8 mouse cellular contexts compared by ENCODE assay signal in the genomic region with DNA sequence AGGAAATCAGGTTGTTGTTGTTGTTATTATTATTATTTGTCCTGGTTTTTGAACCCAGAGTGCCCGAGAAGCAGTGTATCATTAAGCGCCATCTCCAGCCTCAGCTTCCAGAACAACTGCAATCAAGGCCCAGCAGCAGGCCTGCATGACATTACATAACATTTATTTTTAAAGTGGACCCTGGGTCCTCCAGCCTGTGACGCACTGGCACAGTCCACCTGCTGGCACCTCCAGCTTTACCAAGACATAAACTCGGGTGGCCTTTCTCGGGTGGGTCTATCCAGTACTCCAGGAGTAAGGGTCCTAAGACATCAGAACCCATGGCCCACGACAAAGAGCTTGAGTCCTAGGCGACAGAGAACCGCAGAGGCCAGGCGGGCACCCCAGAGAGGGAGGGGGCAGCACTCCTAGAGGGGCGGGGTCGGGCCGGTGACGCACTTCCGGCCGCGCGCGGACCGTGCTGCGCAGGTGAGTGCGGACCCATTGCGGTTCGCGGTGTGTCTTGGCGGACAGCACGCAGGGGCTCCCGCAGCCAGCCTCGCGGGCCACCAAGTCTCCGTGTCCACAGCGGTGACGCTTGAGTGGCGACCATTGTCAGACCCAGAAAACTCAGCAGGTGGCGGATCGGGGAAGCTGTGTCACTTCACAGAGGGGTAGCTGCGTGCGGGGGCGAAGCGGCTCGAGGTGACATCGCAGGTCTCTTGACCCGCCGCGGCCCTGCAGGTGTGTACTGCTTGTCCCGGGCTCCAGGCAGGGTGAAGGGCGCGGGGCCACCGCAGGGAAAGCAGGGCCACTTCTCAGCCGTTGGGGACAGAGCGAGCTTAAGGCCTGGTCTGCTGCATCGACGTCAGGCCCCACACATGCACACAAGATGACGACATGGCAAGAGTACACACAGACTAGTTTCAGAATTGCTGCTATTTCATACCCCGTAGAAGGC. TPM values are rescaled to one million over a fixed set of nuclear protein-coding genes. Genes with fewer than 3 reads are reported as not detected.
DNase-seq lines count a peak whose midpoint lies in the region; ATAC-seq and TF ChIP-seq lines count a peak whose summit lies in the region.

Gene Zfp612 (plus strand): TSS at position 465 of the 940 bp plus-strand sequence.

- H3K4me1 ChIP-seq in E14TG2a.4 (replicated peaks; ENCODE audit: low read depth, low read length), result peaks cover 8% of the 10 kb centered on the region; the same call in 1 of the 2 replicates
- H3K4me1 ChIP-seq in brown adipose tissue, adult 24 weeks (ENCODE audit: control insufficient read depth, insufficient read depth, insufficient read length, low read length), result peaks cover 3% of the 10 kb centered on the region; the same call in 1 of the 2 replicates
- peaks cover 21% of the 10 kb centered on the region for H3K4me1 ChIP-seq in forebrain, embryonic 13.5 days
- H3K4me1 ChIP-seq in liver, embryonic 16.5 days (ENCODE audit: control insufficient read depth, low read depth, low read length), result no peaks in the 10 kb centered on the region
- peaks cover 3% of the 10 kb centered on the region; the same call in 1 of the 2 replicates for H3K4me1 ChIP-seq in neural tube, embryonic 14.5 days (ENCODE audit: control insufficient read depth, insufficient read depth, low read length)

- peak; percentile 96 for ATAC-seq in forebrain, embryonic 13.5 days
- peak; percentile 85 for ATAC-seq in liver, embryonic 16.5 days (ENCODE audit: low read depth)
- ATAC-seq in neural tube, embryonic 14.5 days (ENCODE audit: low read depth), result peak; percentile 97

- no peak within 1 kb of the TSS for H3K27ac ChIP-seq in brown adipose tissue, adult 24 weeks (replicated peaks; ENCODE audit: low read depth, low read length)
- no peak within 1 kb of the TSS for H3K27ac ChIP-seq in forebrain, embryonic 13.5 days
- no peak within 1 kb of the TSS for H3K27ac ChIP-seq in liver, embryonic 16.5 days (ENCODE audit: low read length)
- no peak within 1 kb of the TSS; the same call in 1 of the 2 replicates for H3K27ac ChIP-seq in neural tube, embryonic 14.5 days (ENCODE audit: low read depth, low read length)

- intact Hi-C loops in heart, postnatal 14 days (cut with DNase I), result loop anchor here (10.0 kb wide), 1 partner anchor 205 kb away; no protein-coding TSS in a partner anchor

- TF ChIP-seq CTCF in E14TG2a.4 (conservative IDR thresholded peaks at IDR 0.05; ENCODE audit: low read length), result no peak

- H3K4me2 ChIP-seq in forebrain, embryonic 13.5 days, result peak within 1 kb of the TSS; percentile 94
- peak within 1 kb of the TSS; percentile 65 for H3K4me2 ChIP-seq in liver, embryonic 16.5 days (ENCODE audit: low read depth, low read length)
- H3K4me2 ChIP-seq in neural tube, embryonic 14.5 days (ENCODE audit: low read depth, low read length), result peak within 1 kb of the TSS; percentile 73

- peak within 1 kb of the TSS; percentile 89 for H3K9ac ChIP-seq in forebrain, embryonic 13.5 days
- peak within 1 kb of the TSS; percentile 51 for H3K9ac ChIP-seq in liver, embryonic 16.5 days (ENCODE audit: low read depth, low read length)
- peak within 1 kb of the TSS; percentile 72 for H3K9ac ChIP-seq in neural tube, embryonic 14.5 days (replicated peaks; ENCODE audit: low read depth, low read length)

- H3K4me3 ChIP-seq in E14TG2a.4 (replicated peaks; ENCODE audit: low read length), result peak within 1 kb of the TSS; percentile 83
- peak within 1 kb of the TSS; percentile 82 for H3K4me3 ChIP-seq in brown adipose tissue, adult 24 weeks (ENCODE audit: insufficient read depth, low read depth, low read length)
- H3K4me3 ChIP-seq in forebrain, embryonic 13.5 days, result peak within 1 kb of the TSS; percentile 73
- H3K4me3 ChIP-seq in liver, embryonic 16.5 days (ENCODE audit: low read depth, low read length), result peak within 1 kb of the TSS; percentile 56
- H3K4me3 ChIP-seq in neural tube, embryonic 14.5 days (ENCODE audit: low read depth, low read length), result peak within 1 kb of the TSS; percentile 74

- peaks cover 29% of the 10 kb centered on the region for H3K36me3 ChIP-seq in E14TG2a.4 (ENCODE audit: insufficient read depth, low read length)
- peaks cover 19% of the 10 kb centered on the region for H3K36me3 ChIP-seq in forebrain, embryonic 13.5 days (ENCODE audit: poor library complexity, severe bottlenecking)
- H3K36me3 ChIP-seq in liver, embryonic 16.5 days (ENCODE audit: control insufficient read depth, insufficient read depth), result no peaks in the 10 kb centered on the region
- H3K36me3 ChIP-seq in neural tube, embryonic 14.5 days (ENCODE audit: control insufficient read depth, insufficient read depth, low read length), result peaks cover 17% of the 10 kb centered on the region; the same call in 1 of the 2 replicates

- peaks cover 20% of the 10 kb centered on the region for H3K27me3 ChIP-seq in E14TG2a.4 (ENCODE audit: insufficient read depth, low read length)
- H3K27me3 ChIP-seq in forebrain, embryonic 13.5 days, result no peaks in the 10 kb centered on the region
- H3K27me3 ChIP-seq in liver, embryonic 16.5 days (ENCODE audit: control insufficient read depth, insufficient read depth, low read depth, low read length), result no peaks in the 10 kb centered on the region
- no peaks in the 10 kb centered on the region for H3K27me3 ChIP-seq in neural tube, embryonic 14.5 days (ENCODE audit: control insufficient read depth, insufficient read depth, low read length)

- peak; percentile 53 to 62 for DNase-seq in heart, postnatal 14 days
- DNase-seq in kidney, postnatal 4 days, result peak; percentile 73 to 82
- DNase-seq in thymus, postnatal 0 days (ENCODE audit: low spot score), result peak; percentile 43

- no peaks in the 10 kb centered on the region for H3K9me3 ChIP-seq in E14TG2a.4 (ENCODE audit: low read length)
- H3K9me3 ChIP-seq in forebrain, embryonic 13.5 days (replicated peaks), result no peaks in the 10 kb centered on the region
- no peaks in the 10 kb centered on the region for H3K9me3 ChIP-seq in liver, embryonic 16.5 days (replicated peaks; ENCODE audit: control insufficient read depth, low read length)
- no peaks in the 10 kb centered on the region for H3K9me3 ChIP-seq in neural tube, embryonic 14.5 days (ENCODE audit: control insufficient read depth, low read length)

- 7% methylated on average over 52 of the region's 54 CpGs for WGBS in forebrain, embryonic 13.5 days
- 7% methylated on average over 54 of the region's 54 CpGs for WGBS in liver, embryonic 16.5 days (ENCODE audit: insufficient replicate concordance)
- WGBS in neural tube, embryonic 14.5 days, result 7% methylated on average over 54 of the region's 54 CpGs

RNA-seq across cellular contexts. Expression of gene Zfp612, which starts in this region (rescaled TPM):
- 1.7 and 1.8 TPM in 2 replicates for polyA plus RNA-seq in brown adipose tissue, adult 24 weeks (2012; ENCODE audit: insufficient read depth, insufficient read length, missing spikeins)
- 17.7 and 19.9 TPM in 2 replicates for polyA plus RNA-seq in forebrain, embryonic 13.5 days (2015; fragmentation: Nextera tagmentation; extraction: Ambion mirVana)
- total RNA-seq in heart, postnatal 14 days (2021), result 1 to 10 TPM; 8.0 to 8.7 TPM
- 1.3 and 1.4 TPM in 2 replicates for polyA plus RNA-seq in liver, embryonic 16.5 days (2015; fragmentation: Nextera tagmentation; extraction: Ambion mirVana)
- polyA plus RNA-seq in neural tube, embryonic 14.5 days (2014; fragmentation: Nextera tagmentation; extraction: Ambion mirVana), result 21.6 and 25.1 TPM in 2 replicates
- polyA plus RNA-seq in thymus, postnatal 0 days (2015; fragmentation: Nextera tagmentation; extraction: Ambion mirVana), result 1.2 and 1.5 TPM in 2 replicates
